Mouse (Mus musculus) forebrain, embryonic 12.5 days (tissue): ENCODE measurements around the gene Pomgnt1. TPM values are rescaled to one million over a fixed set of nuclear protein-coding genes. Genes with fewer than 3 reads are reported as not detected.
A peak's percentile ranks its signal among the peaks of the same experiment; 100 is the strongest.

Experiments
- ATAC-seq: fragments of 200-750 bp; cut with Nextera tagmentation; 2 replicates; pipeline ENCODE4 v1.8.0; 2017; ENCODE audit warnings: moderate TSS enrichment; ENCODE audit not compliant: low FRiP score
- H3K27ac ChIP-seq: fragments of 300-500 bp; sonication (generic); 2 replicates; pipeline ENCODE4 v1.5.1; 2016; ENCODE audit warnings: mild to moderate bottlenecking
- H3K27me3 ChIP-seq: fragments of 300-500 bp; sonication (generic); 2 replicates; pipeline ENCODE4 v1.6.1; 2016; ENCODE audit warnings: mild to moderate bottlenecking
- H3K36me3 ChIP-seq: fragments of 300-500 bp; sonication (generic); replicated peaks from 2 replicates; pipeline ENCODE4 v1.6.1; 2016; ENCODE audit warnings: mild to moderate bottlenecking
- H3K4me1 ChIP-seq: fragments of 300-500 bp; sonication (generic); 2 replicates; pipeline ENCODE4 v1.6.1; 2016
- H3K4me2 ChIP-seq: fragments of 300-500 bp; sonication (generic); 2 replicates; pipeline ENCODE4 v1.6.1; 2016; ENCODE audit warnings: mild to moderate bottlenecking, moderate library complexity
- H3K4me3 ChIP-seq: fragments of 300-500 bp; sonication (generic); replicated peaks from 2 replicates; pipeline ENCODE4 v1.5.1; 2016; ENCODE audit warnings: mild to moderate bottlenecking
- H3K9ac ChIP-seq: fragments of 300-500 bp; sonication (generic); 2 replicates; pipeline ENCODE4 v1.6.1; 2016; ENCODE audit warnings: mild to moderate bottlenecking
- H3K9me3 ChIP-seq: fragments of 300-500 bp; sonication (generic); 2 replicates; pipeline ENCODE4 v1.6.1; 2016
- WGBS: fragments of 180-500 bp; shearing (Covaris S2); methylation state at CpG from one replicate; pipeline ENCODE4 v1.1.7; 2016; 5-methylcytosine and 5-hydroxymethylcytosine counted together
- polyA plus RNA-seq: library from polyadenylated mRNA; unstranded; fragments of >200 nt; fragmentation: Nextera tagmentation; extraction: Ambion mirVana; gene quantifications from 2 replicates; pipeline ENCODE4 v1.2.1, GENCODE M21; 2016

Gene Pomgnt1
- polyA plus RNA-seq, 1 experiment from 2014 or later = 59.5 TPM

DNA sequence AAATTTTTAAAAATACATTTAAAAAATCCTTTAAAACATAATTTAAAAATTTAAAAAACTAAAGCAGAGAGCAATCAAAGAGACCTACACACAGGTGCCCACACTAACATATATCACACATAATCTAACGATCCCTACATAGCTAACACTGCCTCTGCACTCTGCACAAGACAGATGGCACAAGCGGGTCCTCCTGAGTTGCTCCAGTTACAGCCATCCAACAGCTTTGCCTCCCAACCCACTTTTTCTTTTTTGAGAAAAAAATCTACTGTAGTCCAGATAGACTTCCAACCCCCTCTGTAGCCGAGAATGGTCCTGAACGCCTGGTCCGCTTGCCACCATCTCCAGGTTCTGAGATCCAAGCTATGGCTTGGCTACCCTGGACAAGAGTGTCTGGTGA is 18.4 kb upstream of the Pomgnt1 start:
- 98% methylated on average over 5 of the region's 5 CpGs for WGBS
- Histone ChIP-seq H3K36me3 (peaks cover 77% of the 10 kb centered on the region), H3K27ac (no peak overlapping the region), H3K9me3 (no peaks in the 10 kb centered on the region), H3K27me3 (no peaks in the 10 kb centered on the region), H3K9ac (no peak overlapping the region), H3K4me3 (no peak overlapping the region), H3K4me1 (no peaks in the 10 kb centered on the region), H3K4me2 (no peak overlapping the region)
- no peak for ATAC-seq

DNA sequence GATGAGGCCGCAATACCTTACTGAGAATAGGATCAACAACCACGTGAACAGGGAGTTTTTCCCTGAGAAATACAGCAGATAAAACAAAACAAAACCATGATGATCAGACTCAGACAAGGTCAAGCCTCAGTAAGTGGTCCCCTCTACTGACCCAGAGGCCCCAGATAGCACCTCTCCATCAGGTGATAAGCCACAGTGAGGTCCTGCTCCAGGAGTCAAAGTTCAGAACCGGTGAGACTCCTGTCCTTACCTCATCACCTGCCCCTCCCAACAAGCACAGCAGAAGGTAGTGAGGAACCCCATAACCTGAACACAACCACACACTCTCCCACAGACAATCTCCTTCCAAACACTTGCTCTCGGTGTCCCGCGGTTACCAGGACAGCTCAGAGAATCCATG is 12.9 kb upstream of the Pomgnt1 start:
- Histone ChIP-seq H3K4me1 (no peaks in the 10 kb centered on the region), H3K36me3 (peaks cover 74% of the 10 kb centered on the region), H3K27ac (no peak overlapping the region), H3K4me3 (no peak overlapping the region), H3K9ac (no peak overlapping the region), H3K9me3 (no peaks in the 10 kb centered on the region), H3K27me3 (no peaks in the 10 kb centered on the region), H3K4me2 (no peak overlapping the region)
- ATAC-seq = no peak
- 94% methylated on average over 6 of the region's 6 CpGs for whole genome bisulfite sequencing

DNA sequence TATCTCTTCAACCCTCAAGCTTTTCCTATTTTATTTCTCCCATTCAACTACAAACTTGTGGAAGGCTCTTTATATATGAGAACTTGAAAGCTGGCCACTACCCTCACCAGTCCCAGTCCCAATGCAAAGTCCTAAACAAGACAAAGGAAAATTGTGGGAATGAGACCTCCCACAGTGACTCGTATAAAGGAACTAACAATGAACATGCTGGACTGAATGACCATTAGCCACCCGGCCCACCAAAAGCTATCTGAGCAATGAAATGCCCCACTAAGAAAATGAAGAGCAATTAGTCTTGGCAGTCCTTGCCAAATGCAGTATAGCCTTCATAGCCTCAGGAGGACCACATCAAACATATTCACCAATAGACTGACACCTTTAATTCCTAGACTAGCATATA is 12.2 kb upstream of the Pomgnt1 start:
- H3K36me3 ChIP-seq = peaks cover 74% of the 10 kb centered on the region
- no peak overlapping the region for H3K9ac ChIP-seq
- 51% methylated on average over 2 of the region's 2 CpGs for WGBS
- H3K4me3 ChIP-seq = no peak overlapping the region
- H3K4me2 ChIP-seq = no peak overlapping the region
- no peaks in the 10 kb centered on the region for H3K27me3 ChIP-seq
- H3K4me1 ChIP-seq = no peaks in the 10 kb centered on the region
- H3K27ac ChIP-seq = no peak overlapping the region
- H3K9me3 ChIP-seq = no peaks in the 10 kb centered on the region
- ATAC-seq = no peak

DNA sequence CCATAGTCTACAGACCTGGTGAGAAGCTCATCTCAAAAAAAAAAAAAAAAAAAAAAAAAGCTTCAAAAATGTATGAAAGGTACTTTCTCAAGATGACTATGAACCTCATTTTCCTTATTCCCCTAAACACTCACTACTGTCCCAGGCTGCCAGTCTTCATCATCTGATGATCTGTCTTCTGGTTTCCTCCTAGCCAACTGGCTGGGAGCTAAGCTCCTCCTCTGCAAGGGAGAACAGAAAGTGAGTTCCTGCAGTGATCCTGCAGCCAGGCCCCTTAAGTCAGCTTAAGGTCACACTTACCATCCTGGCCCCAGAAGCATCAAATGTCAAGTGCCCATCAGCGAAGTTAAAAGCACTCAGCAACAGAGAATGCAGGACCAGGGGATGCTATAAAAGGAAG is 878 bp upstream of the Pomgnt1 start:
- WGBS = 0% methylated on average over 1 of the region's 1 CpGs
- Histone ChIP-seq H3K4me1 (peaks cover 26% of the 10 kb centered on the region), H3K27ac (no peak overlapping the region), H3K4me2 (peak overlapping the region; percentile 68), H3K9ac (peak overlapping the region; percentile 66), H3K27me3 (no peaks in the 10 kb centered on the region), H3K4me3 (peak overlapping the region; percentile 61), H3K36me3 (peaks cover 22% of the 10 kb centered on the region), H3K9me3 (no peaks in the 10 kb centered on the region)
- no peak for ATAC-seq

DNA sequence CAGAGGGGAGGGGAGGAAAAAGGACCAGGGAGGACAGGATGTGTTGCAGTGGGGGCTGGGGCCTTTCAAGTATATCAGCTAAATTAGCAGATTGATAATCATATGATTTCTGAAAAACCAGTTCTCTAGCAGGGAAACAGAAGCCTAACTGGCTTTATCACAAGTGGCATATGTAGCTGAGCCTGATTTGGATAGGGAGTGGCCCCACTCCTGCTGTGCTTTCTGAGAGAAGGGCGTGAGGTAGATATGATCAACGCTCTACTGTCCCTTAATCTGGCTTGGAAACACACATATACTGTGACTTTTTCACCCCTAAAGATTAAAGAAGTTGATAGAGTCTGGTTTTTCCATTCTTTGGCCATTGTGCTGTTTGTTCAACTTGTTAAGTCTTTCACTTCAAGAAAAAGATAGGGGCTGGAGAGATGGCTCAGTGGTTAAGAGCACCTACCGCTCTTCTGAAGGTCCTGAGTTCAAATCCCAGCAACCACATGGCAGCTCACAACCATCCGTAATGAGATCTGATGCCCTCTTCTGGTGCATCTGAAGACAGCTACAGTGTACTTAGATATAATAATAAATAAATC is 2.3 kb downstream of the Pomgnt1 start:
- Histone ChIP-seq H3K9me3 (no peaks in the 10 kb centered on the region), H3K9ac (no peak overlapping the region), H3K4me2 (no peak overlapping the region), H3K4me1 (peaks cover 26% of the 10 kb centered on the region), H3K4me3 (no peak overlapping the region), H3K27ac (no peak overlapping the region), H3K27me3 (no peaks in the 10 kb centered on the region), H3K36me3 (no peaks in the 10 kb centered on the region)
- ATAC-seq = no peak
- 95% methylated on average over 4 of the region's 4 CpGs for WGBS

DNA sequence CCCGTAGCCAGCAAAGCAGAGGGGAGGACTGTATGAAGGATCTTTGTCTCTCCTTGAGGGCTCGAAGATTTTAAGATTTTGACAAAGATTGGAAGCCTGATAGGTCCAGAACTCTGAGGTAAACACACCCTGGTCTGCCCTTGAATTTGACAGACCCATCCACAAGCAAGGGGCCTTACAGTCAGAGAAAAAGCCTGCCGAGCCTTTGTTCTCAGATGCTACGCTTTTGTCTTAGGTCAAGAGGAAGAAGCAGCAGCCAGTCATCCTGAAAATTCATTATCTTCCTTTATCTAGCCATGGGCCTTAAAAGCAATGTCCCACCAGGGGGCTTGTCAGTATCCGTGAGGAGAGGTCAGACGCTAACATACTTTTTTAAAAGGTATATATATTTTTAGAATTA is 4.3 kb downstream of the Pomgnt1 start:
- no peak overlapping the region for H3K4me3 ChIP-seq
- H3K9me3 ChIP-seq = no peaks in the 10 kb centered on the region
- 68% methylated on average over 6 of the region's 6 CpGs for WGBS
- 0 out of 2 replicates have a peak, but pooled peaks cover 5% of the 10 kb centered on the region for H3K36me3 ChIP-seq
- no peak for ATAC-seq
- H3K27me3 ChIP-seq = no peaks in the 10 kb centered on the region
- H3K9ac ChIP-seq = no peak overlapping the region
- H3K4me1 ChIP-seq = peaks cover 15% of the 10 kb centered on the region
- H3K27ac ChIP-seq = no peak overlapping the region
- no peak overlapping the region for H3K4me2 ChIP-seq

DNA sequence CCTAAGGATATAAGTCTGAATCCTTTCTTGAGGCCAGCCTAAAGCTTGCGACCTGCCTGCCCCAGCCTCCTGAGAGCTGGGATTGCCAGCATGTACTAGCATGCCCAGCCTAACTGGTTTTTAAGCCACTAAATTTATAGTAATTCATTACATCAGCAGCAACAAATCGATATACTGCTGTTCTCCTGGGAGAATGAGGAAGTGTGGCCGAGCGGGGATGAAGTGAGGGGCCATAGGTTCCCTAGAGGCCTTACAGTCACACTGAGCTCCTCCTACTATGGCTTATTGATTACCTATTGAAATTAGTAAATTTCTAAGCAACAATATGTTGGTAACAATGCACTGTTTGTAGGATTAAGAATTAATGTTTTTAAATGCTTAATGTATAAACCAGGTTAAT is 9.5 kb downstream of the Pomgnt1 start:
- no peaks in the 10 kb centered on the region for H3K27me3 ChIP-seq
- H3K4me3 ChIP-seq = no peak overlapping the region
- no peak for ATAC-seq
- H3K36me3 ChIP-seq = 0 out of 2 replicates have a peak, but pooled peaks cover 5% of the 10 kb centered on the region
- no peaks in the 10 kb centered on the region for H3K9me3 ChIP-seq
- no peak overlapping the region for H3K9ac ChIP-seq
- no peak overlapping the region for H3K4me2 ChIP-seq
- H3K27ac ChIP-seq = no peak overlapping the region
- H3K4me1 ChIP-seq = peaks cover 5% of the 10 kb centered on the region; the same call in 1 of the 2 replicates
- 90% methylated on average over 4 of the region's 4 CpGs for WGBS

DNA sequence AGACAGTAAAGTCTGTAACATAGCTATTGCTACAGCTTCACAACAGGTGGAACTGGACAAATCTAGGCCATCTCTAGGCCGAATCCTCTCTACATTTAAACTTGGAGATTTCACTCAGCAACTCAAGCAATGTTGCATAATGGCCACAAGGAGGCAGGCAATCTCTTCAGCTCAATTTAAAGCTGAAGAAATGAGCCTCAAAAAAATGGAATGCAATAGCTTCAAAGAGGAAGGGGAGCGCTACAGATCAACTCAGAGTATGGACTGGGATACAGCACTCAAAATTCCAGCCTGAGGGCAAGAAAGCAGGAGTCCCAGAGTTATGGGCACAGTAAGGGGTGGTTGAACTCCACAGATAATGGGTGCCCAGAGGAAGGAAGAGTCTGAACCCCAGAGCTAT is 11.3 kb downstream of the Pomgnt1 start:
- WGBS = 45% methylated on average over 2 of the region's 2 CpGs
- peaks cover 5% of the 10 kb centered on the region; the same call in 1 of the 2 replicates for H3K4me1 ChIP-seq
- no peak for ATAC-seq
- H3K27ac ChIP-seq = no peak overlapping the region
- H3K4me3 ChIP-seq = no peak overlapping the region
- H3K9me3 ChIP-seq = no peaks in the 10 kb centered on the region
- H3K9ac ChIP-seq = no peak overlapping the region
- H3K36me3 ChIP-seq = 0 out of 2 replicates have a peak, but pooled peaks cover 5% of the 10 kb centered on the region
- H3K4me2 ChIP-seq = no peak overlapping the region
- no peaks in the 10 kb centered on the region for H3K27me3 ChIP-seq

DNA sequence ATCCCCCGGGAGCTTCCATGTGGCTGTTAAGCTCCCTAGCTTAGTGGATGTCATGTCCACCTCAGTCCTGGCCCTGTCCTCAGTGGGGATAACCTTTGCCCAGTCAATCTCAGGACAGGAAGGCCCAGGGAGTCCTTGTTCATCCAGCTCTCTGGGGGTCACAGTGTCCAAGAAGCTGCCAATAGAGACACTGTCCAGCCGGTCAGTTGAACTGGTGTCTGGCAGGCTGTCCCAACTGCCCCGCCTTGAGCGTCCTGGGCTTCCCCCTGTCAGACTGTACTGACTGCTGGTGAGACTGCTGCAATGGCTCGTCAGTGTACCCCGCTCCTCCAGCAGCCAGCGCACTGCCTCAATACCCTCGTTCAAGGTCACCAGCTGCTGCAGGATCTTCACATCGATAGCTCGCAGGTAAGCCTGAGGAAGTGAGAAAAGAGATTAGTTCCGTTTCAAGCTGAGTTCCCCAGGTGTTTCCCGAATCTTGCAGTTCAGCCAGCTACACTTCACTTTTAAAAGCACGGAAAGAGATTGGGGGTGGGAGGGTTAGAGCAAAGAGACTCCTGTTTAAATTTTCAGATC is 13.9 kb downstream of the Pomgnt1 start:
- no peaks in the 10 kb centered on the region for H3K9me3 ChIP-seq
- no peak overlapping the region for H3K4me2 ChIP-seq
- no peak overlapping the region for H3K4me3 ChIP-seq
- no peaks in the 10 kb centered on the region for H3K27me3 ChIP-seq
- H3K9ac ChIP-seq = no peak overlapping the region
- WGBS = 54% methylated on average over 13 of the region's 13 CpGs
- no peak overlapping the region for H3K27ac ChIP-seq
- no peaks in the 10 kb centered on the region for H3K36me3 ChIP-seq
- H3K4me1 ChIP-seq = peaks cover 8% of the 10 kb centered on the region; the same call in 1 of the 2 replicates
- ATAC-seq = no peak

DNA sequence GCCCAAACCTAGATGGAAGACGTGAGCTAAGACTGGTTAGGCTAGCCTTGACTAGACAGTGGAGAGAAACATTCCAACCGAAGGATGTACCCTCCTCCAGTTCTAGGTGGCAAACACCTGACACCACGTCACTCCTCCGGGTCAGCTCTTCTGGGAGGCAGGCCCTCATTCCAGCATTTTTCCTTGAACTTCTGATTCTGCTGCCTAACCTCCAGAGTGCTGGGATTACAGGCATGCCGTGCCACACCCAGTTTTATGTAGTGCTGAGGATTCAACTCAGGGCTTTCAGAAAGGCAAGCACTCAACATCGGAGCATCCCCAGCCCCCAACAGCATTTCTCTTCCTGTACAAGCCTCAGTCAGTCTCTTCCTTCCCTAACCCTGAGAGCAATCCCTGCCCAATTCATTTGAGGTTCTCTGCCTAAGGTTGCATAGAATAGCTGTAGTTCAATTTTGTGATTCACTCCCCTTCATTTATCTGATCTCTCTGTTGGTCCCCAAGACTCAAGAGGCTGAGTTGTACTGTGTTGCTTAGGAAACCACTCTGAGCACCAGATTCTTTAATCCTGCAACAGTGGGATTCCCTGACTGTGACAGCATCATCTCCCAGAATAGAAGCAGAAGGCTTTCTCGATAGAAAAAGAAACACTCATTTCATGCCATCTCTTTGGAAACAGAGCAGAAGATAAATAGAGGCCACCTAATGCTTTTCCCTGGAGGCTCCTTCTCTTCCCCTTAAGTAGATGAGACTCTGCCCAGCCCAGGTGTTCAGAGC is 17.3 kb downstream of the Pomgnt1 start:
- Histone ChIP-seq H3K4me1 (peaks cover 21% of the 10 kb centered on the region), H3K9ac (no peak overlapping the region), H3K4me3 (no peak overlapping the region), H3K4me2 (no peak overlapping the region), H3K36me3 (no peaks in the 10 kb centered on the region), H3K27ac (no peak overlapping the region), H3K9me3 (no peaks in the 10 kb centered on the region), H3K27me3 (peaks cover 13% of the 10 kb centered on the region; the same call in 1 of the 2 replicates)
- no peak for ATAC-seq
- WGBS = 86% methylated on average over 7 of the region's 7 CpGs

DNA sequence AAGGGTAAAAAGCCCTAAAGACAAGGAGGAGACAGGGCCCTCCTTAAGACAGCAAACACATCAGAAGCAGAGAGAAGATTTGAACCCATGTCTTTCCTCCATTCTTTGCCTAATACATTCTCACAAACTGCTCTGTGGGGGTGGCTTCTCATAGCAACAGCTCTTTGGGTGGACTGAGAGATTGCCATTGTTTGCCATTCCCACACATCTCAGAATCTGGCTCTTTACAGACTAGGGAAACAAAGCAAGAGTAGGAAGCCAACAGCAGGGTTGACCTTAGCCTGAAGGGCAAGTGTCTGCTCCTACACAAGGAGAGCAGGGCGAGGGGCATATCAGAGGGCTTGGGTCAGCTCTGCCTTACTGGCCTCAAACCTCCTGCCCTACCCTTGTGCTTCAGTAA is 18.1 kb downstream of the Pomgnt1 start:
- Histone ChIP-seq H3K4me2 (no peak overlapping the region), H3K4me1 (peaks cover 19% of the 10 kb centered on the region), H3K27ac (no peak overlapping the region), H3K36me3 (no peaks in the 10 kb centered on the region), H3K9ac (no peak overlapping the region), H3K27me3 (peaks cover 13% of the 10 kb centered on the region; the same call in 1 of the 2 replicates), H3K9me3 (no peaks in the 10 kb centered on the region), H3K4me3 (no peak overlapping the region)
- 82% methylated on average over 1 of the region's 1 CpGs for WGBS
- ATAC-seq = no peak

DNA sequence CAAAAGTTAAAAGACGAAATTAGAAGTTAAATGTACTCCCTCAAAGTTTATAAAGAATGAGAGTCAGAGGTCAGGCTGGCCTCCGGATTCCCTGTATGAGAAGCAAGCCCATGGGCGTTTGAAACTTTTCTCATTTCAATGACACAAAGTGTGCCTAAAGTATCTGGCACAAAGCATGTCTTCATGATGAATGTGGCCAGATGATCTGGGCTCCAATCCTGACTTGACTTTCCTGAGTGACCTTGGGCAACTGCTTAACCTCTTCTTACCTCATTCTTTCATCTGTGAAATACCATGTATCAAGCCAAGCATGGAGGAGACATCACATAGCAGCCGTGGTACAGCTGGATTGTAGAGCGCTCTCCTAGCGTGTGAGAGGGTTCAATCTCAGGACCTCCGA is 18.6 kb downstream of the Pomgnt1 start:
- H3K4me2 ChIP-seq = no peak overlapping the region
- H3K4me1 ChIP-seq = peaks cover 16% of the 10 kb centered on the region
- ATAC-seq = no peak
- peaks cover 13% of the 10 kb centered on the region; the same call in 1 of the 2 replicates for H3K27me3 ChIP-seq
- no peak overlapping the region for H3K9ac ChIP-seq
- no peaks in the 10 kb centered on the region for H3K36me3 ChIP-seq
- H3K27ac ChIP-seq = no peak overlapping the region
- H3K4me3 ChIP-seq = no peak overlapping the region
- WGBS = 82% methylated on average over 7 of the region's 7 CpGs
- H3K9me3 ChIP-seq = no peaks in the 10 kb centered on the region
